Mouse (Mus musculus) spleen, postnatal 10 days (tissue): ENCODE results near the gene Ccl20.

Source experiments
- DNase-seq, 2 experiments: peaks; one replicate each; pipeline ENCODE4 v3.0.0; 2021 to 2022; ENCODE audit warnings: low spot score in 2 of 2

Gene Ccl20

GRCm38 (mm10) chr1:83116447-83117137 is at the start of gene Ccl20:
TSS of gene Ccl20 (plus strand) at chr1:83116766.
- no peak for DNase-seq

- DNase-seq = no peak
Measured at GRCm38 (mm10) chr1:83067205-83067604, 49.4 kb upstream of the Ccl20 start.

GRCm38 (mm10) chr1:83075526-83076189 is 40.9 kb upstream of the Ccl20 start:
- DNase-seq = no peak

GRCm38 (mm10) chr1:83076190-83076917 is 40.2 kb upstream of the Ccl20 start:
- DNase-seq = no peak

GRCm38 (mm10) chr1:83077016-83077415 is 39.5 kb upstream of the Ccl20 start:
- DNase-seq = no peak

GRCm38 (mm10) chr1:83084790-83085189 is 31.8 kb upstream of the Ccl20 start:
- no peak for DNase-seq

- no peak for DNase-seq
Measured at GRCm38 (mm10) chr1:83091268-83091667, 25.3 kb upstream of the Ccl20 start.

- no peak for DNase-seq
Measured at GRCm38 (mm10) chr1:83096935-83097334, 19.6 kb upstream of the Ccl20 start.

GRCm38 (mm10) chr1:83099160-83099559 is 17.4 kb upstream of the Ccl20 start:
- DNase-seq = no peak

- DNase-seq = no peak
Measured at GRCm38 (mm10) chr1:83099580-83100137, 16.9 kb upstream of the Ccl20 start.

GRCm38 (mm10) chr1:83101891-83102290 is 14.7 kb upstream of the Ccl20 start:
- no peak for DNase-seq

GRCm38 (mm10) chr1:83105464-83105863 is 11.1 kb upstream of the Ccl20 start:
- no peak for DNase-seq

GRCm38 (mm10) chr1:83107410-83107978 is 9.1 kb upstream of the Ccl20 start:
- no peak for DNase-seq

- DNase-seq = no peak
Measured at GRCm38 (mm10) chr1:83110992-83111391, 5.6 kb upstream of the Ccl20 start.

GRCm38 (mm10) chr1:83111726-83112125 is 4.8 kb upstream of the Ccl20 start:
- DNase-seq = no peak

GRCm38 (mm10) chr1:83117217-83117616 is 651 bp downstream of the Ccl20 start:
- DNase-seq = no peak

GRCm38 (mm10) chr1:83117661-83118060 is 1.1 kb downstream of the Ccl20 start:
- no peak for DNase-seq

GRCm38 (mm10) chr1:83119903-83120302 is 3.3 kb downstream of the Ccl20 start:
- DNase-seq = no peak

GRCm38 (mm10) chr1:83120312-83120711 is 3.7 kb downstream of the Ccl20 start:
- no peak for DNase-seq

GRCm38 (mm10) chr1:83123201-83123600 is 6.6 kb downstream of the Ccl20 start:
- no peak for DNase-seq

GRCm38 (mm10) chr1:83135829-83136228 is 19.3 kb downstream of the Ccl20 start:
- DNase-seq = no peak

- DNase-seq = no peak
Measured at GRCm38 (mm10) chr1:83137847-83138246, 21.3 kb downstream of the Ccl20 start.
